Comparison of ENCODE assay signal across 7 mouse cellular contexts in the genomic region with DNA sequence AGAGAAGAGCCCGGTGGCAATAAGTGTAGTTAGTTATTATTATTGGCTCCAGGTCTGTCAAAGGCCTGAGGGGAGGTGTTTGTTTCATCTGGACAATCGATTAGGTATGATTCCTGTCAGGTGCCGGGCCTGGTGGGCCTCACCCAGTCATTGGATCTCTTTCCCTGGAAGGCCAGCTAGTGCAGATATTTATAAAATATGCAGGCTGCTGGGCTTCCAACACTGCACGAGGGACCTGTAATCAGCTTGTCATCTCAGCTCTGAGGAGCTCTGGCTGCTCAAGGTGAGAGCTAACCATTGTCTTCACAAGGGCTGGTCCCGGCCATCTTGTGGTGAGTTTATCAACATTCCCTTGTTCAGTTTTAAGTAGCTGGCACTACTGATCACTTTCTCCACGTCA. TPM values are rescaled to one million over a fixed set of nuclear protein-coding genes. Genes with fewer than 3 reads are reported as not detected.
DNase-seq lines count a peak whose midpoint lies in the region; ATAC-seq and TF ChIP-seq lines count a peak whose summit lies in the region.

No protein-coding gene starts in this region.

- peak overlapping the region; percentile 76 to 94 (median 87) for H3K4me3 ChIP-seq in CH12.LX (replicated peaks in 1 of 3; ENCODE audit: low read depth in 2 of 3, low read length in 2 of 3, poor library complexity in 1 of 3)
- H3K4me3 ChIP-seq in forebrain, embryonic 14.5 days (ENCODE audit: low read depth, low read length) = peak overlapping the region; percentile 57
- peak overlapping the region; percentile 7 to 61; a peak in 2 of 4 replicates for H3K4me3 ChIP-seq in liver, embryonic 14.5 days (ENCODE audit: insufficient read depth in 1 of 2, low read depth in 2 of 2, low read length in 2 of 2)

- no peak; the same call in 1 of the 2 replicates for TF ChIP-seq RAD21 in CH12.LX (IDR thresholded peaks at IDR 0.05; ENCODE audit: low read depth, low read length)

- no peaks in the 10 kb centered on the region for H3K27me3 ChIP-seq in CH12.LX (replicated peaks)
- H3K27me3 ChIP-seq in forebrain, embryonic 14.5 days (replicated peaks; ENCODE audit: control insufficient read depth, insufficient read depth, low read length) = no peaks in the 10 kb centered on the region; the same call in 1 of the 2 replicates
- H3K27me3 ChIP-seq in liver, embryonic 14.5 days (ENCODE audit: control insufficient read depth, insufficient read depth, low read length) = peaks cover 37% of the 10 kb centered on the region

- no peak for TF ChIP-seq EP300 in CH12.LX (IDR thresholded peaks at IDR 0.05; ENCODE audit: low read length)
- TF ChIP-seq EP300 in liver, embryonic 14.5 days (IDR thresholded peaks at IDR 0.05; ENCODE audit: low read depth) = no peak

- H3K27ac ChIP-seq in CH12.LX (ENCODE audit: insufficient read depth, low read depth) = peak overlapping the region; percentile 97
- no peak overlapping the region for H3K27ac ChIP-seq in forebrain, embryonic 14.5 days (ENCODE audit: low read depth, low read length)
- H3K27ac ChIP-seq in liver, embryonic 14.5 days = no peak overlapping the region

- peaks cover 0 to 29% of the 10 kb centered on the region in 2 experiments; a peak in 3 of 4 replicates for H3K4me1 ChIP-seq in CH12.LX (ENCODE audit: control insufficient read depth in 1 of 2, insufficient read depth in 2 of 2)
- peaks cover 7% of the 10 kb centered on the region for H3K4me1 ChIP-seq in forebrain, embryonic 14.5 days (ENCODE audit: control insufficient read depth, insufficient read depth, low read length)
- peaks cover 0 to 6% of the 10 kb centered on the region in 2 experiments; a peak in 1 of 4 replicates for H3K4me1 ChIP-seq in liver, embryonic 14.5 days (replicated peaks; ENCODE audit: control insufficient read depth in 2 of 2, insufficient read depth in 2 of 2, low read length in 1 of 2)

- H3K4me2 ChIP-seq in CH12.LX (ENCODE audit: insufficient read depth, low read depth, poor library complexity, severe bottlenecking) = peak overlapping the region; percentile 73
- H3K4me2 ChIP-seq in forebrain, embryonic 14.5 days (ENCODE audit: low read length) = peak overlapping the region; percentile 96
- H3K4me2 ChIP-seq in liver, embryonic 14.5 days (ENCODE audit: low read depth) = peak overlapping the region; percentile 89

- no peaks in the 10 kb centered on the region for H3K9me3 ChIP-seq in CH12.LX (replicated peaks; ENCODE audit: low read length)
- no peaks in the 10 kb centered on the region for H3K9me3 ChIP-seq in forebrain, embryonic 14.5 days (replicated peaks; ENCODE audit: control insufficient read depth, low read length)
- H3K9me3 ChIP-seq in liver, embryonic 14.5 days (ENCODE audit: control insufficient read depth, low read length) = no peaks in the 10 kb centered on the region

- TF ChIP-seq CTCF in CH12.LX (conservative IDR thresholded peaks at IDR 0.05 in 1 of 2, IDR thresholded peaks at IDR 0.05 in 1 of 2; ENCODE audit: low read depth in 2 of 2, low read length in 2 of 2) = peak in 1 of 2 experiments; percentile 14; a peak in 1 of 4 replicates
- no peak for TF ChIP-seq CTCF in liver, embryonic 14.5 days (IDR thresholded peaks at IDR 0.05; ENCODE audit: low read depth)

- peak; percentile 19; the same call in 1 of the 2 replicates for TF ChIP-seq POLR2A in CH12.LX (IDR thresholded peaks at IDR 0.05; ENCODE audit: low read depth, low read length)

- dilution Hi-C loops in CH12.LX (cut with MboI; ENCODE audit: extremely low pct_ligation_motif_present, extremely low pct_unique_long_range_greater_than_20kb, low sequenced_read_pairs) = no loop called here

- in situ Hi-C loops in CH12.LX (cut with MboI; ENCODE audit: low pct_ligation_motif_present, low pct_unique_long_range_greater_than_20kb, low sequenced_read_pairs) = loop anchor here (5.0 kb wide), 1 partner anchor 58 kb away; no protein-coding TSS in a partner anchor

- no peak for ATAC-seq in forebrain, embryonic 14.5 days
- no peak for ATAC-seq in liver, embryonic 14.5 days (ENCODE audit: insufficient read depth)

- H3K36me3 ChIP-seq in CH12.LX (replicated peaks in 1 of 2; ENCODE audit: control insufficient read depth in 1 of 2, insufficient read depth in 1 of 2, low read length in 1 of 2) = peaks cover 4 to 35% of the 10 kb centered on the region in 2 experiments
- no peaks in the 10 kb centered on the region for H3K36me3 ChIP-seq in forebrain, embryonic 14.5 days (ENCODE audit: control insufficient read depth, insufficient read depth, low read length)
- no peaks in the 10 kb centered on the region for H3K36me3 ChIP-seq in liver, embryonic 14.5 days (replicated peaks; ENCODE audit: control insufficient read depth, insufficient read depth, low read depth)

- peak overlapping the region; percentile 92 for H3K9ac ChIP-seq in CH12.LX (ENCODE audit: insufficient read depth, low read depth)
- H3K9ac ChIP-seq in forebrain, embryonic 14.5 days (ENCODE audit: low read length) = no peak overlapping the region
- H3K9ac ChIP-seq in liver, embryonic 14.5 days (replicated peaks) = no peak overlapping the region

- H3K79me2 ChIP-seq in CH12.LX (replicated peaks; ENCODE audit: control insufficient read depth, extremely low read depth, insufficient read depth, poor library complexity, severe bottlenecking) = peaks cover 51% of the 10 kb centered on the region

- 14% methylated on average over 6 of the region's 6 CpGs for WGBS in forebrain, embryonic 14.5 days
- WGBS in liver, embryonic 14.5 days (ENCODE audit: insufficient replicate concordance) = 26% methylated on average over 6 of the region's 6 CpGs

- peak; percentile 74 for DNase-seq in A20 (ENCODE audit: low read depth, low spot score)
- DNase-seq in CH12.LX (ENCODE audit: extremely low read depth) = peak; percentile 49
- DNase-seq in forebrain, embryonic 14.5 days (ENCODE audit: low spot score) = no peak
- DNase-seq in liver, embryonic 14.5 days (ENCODE audit: low read depth in 3 of 3, low spot score in 3 of 3) = no peak
- no peak for DNase-seq in urinary bladder, postnatal 10 days (ENCODE audit: low spot score)
- no peak for DNase-seq in cerebellum, postnatal 10 days
- no peak for DNase-seq in spleen, adult 12 weeks (ENCODE audit: low spot score)

TF ChIP-seq in CH12.LX, 34 proteins besides CTCF, POLR2A, EP300 and RAD21 (continues in another document):
- TF ChIP-seq JUN (IDR thresholded peaks at IDR 0.05; ENCODE audit: insufficient read depth, low read depth, low read length) (no peak), CHD2 (IDR thresholded peaks at IDR 0.05; ENCODE audit: low read length) (no peak), UBTF (IDR thresholded peaks at IDR 0.05; ENCODE audit: low read depth, low read length) (no peak), GABPA (IDR thresholded peaks at IDR 0.05; ENCODE audit: insufficient replicate concordance, low read depth, low read length) (no peak), MAFK (IDR thresholded peaks at IDR 0.05; ENCODE audit: insufficient replicate concordance, low read length) (no peak), USF1 (IDR thresholded peaks at IDR 0.05; ENCODE audit: low read depth, low read length) (no peak), MEF2A (IDR thresholded peaks at IDR 0.05; ENCODE audit: borderline replicate concordance, low read depth, low read length) (no peak), NELFE (IDR thresholded peaks at IDR 0.05; ENCODE audit: low read depth, low read length) (0 out of 2 replicates have a peak, but pooled peaks have one; percentile 18), ETS1 (conservative IDR thresholded peaks at IDR 0.05; ENCODE audit: low read depth, low read length) (no peak), SMC3 (IDR thresholded peaks at IDR 0.05; ENCODE audit: low read depth, low read length) (0 out of 2 replicates have a peak, but pooled peaks have one; percentile 12), MAZ (IDR thresholded peaks at IDR 0.05; ENCODE audit: low read depth, low read length) (peak; percentile 5; the same call in 1 of the 2 replicates), NRF1 (IDR thresholded peaks at IDR 0.05; ENCODE audit: low read depth, low read length) (no peak), ZC3H11A (IDR thresholded peaks at IDR 0.05; ENCODE audit: low read depth, low read length) (no peak), HCFC1 (IDR thresholded peaks at IDR 0.05; ENCODE audit: low read depth, low read length) (no peak), RCOR1 (conservative IDR thresholded peaks at IDR 0.05; ENCODE audit: low read depth, low read length) (no peak), USF2 (conservative IDR thresholded peaks at IDR 0.05; ENCODE audit: low read depth, low read length) (no peak), JUND (conservative IDR thresholded peaks at IDR 0.05; ENCODE audit: low read depth, low read length) (no peak), POLR2AphosphoS2 (IDR thresholded peaks at IDR 0.05; ENCODE audit: low read depth, low read length) (no peak), MAX (IDR thresholded peaks at IDR 0.05; ENCODE audit: low read length) (no peak), ZKSCAN1 (IDR thresholded peaks at IDR 0.05; ENCODE audit: borderline replicate concordance, low read depth, low read length) (no peak), E2F4 (IDR thresholded peaks at IDR 0.05; ENCODE audit: insufficient replicate concordance, low read depth, low read length) (no peak), ZNF384 (IDR thresholded peaks at IDR 0.05; ENCODE audit: low read depth, low read length) (no peak), IRF4 (IDR thresholded peaks at IDR 0.05; ENCODE audit: low read depth, low read length) (no peak), TBP (conservative IDR thresholded peaks at IDR 0.05; ENCODE audit: low read depth, low read length) (0 out of 2 replicates have a peak, but pooled peaks have one; percentile 47), ZMIZ1 (IDR thresholded peaks at IDR 0.05; ENCODE audit: low read depth, low read length) (no peak), SIN3A (IDR thresholded peaks at IDR 0.05; ENCODE audit: low read length) (no peak; the same call in 1 of the 2 replicates), MYC (IDR thresholded peaks at IDR 0.05; ENCODE audit: low read depth, low read length) (peak; percentile 26; the same call in 1 of the 2 replicates), KAT2A (IDR thresholded peaks at IDR 0.05; ENCODE audit: insufficient replicate concordance, low read length) (no peak), BHLHE40 (IDR thresholded peaks at IDR 0.05; ENCODE audit: low read depth, low read length) (0 out of 2 replicates have a peak, but pooled peaks have one; percentile 20), TCF12 (IDR thresholded peaks at IDR 0.05; ENCODE audit: low read depth, low read length) (no peak), ELF1 (IDR thresholded peaks at IDR 0.05; ENCODE audit: low read depth, low read length) (no peak)

RNA-seq across cellular contexts. Expression of a gene that starts 0.7 kb away (rescaled TPM):
- total RNA-seq in CH12.LX (2012; rRNA removed) (37.0 and 44.5 TPM in 2 replicates), CH12.LX (2014; rRNA removed) (66.3 and 70.6 TPM in 2 replicates)
- polyA plus RNA-seq in CH12.LX (2012; ENCODE audit: insufficient read length, low read depth) = 59.2 and 74.4 TPM in 2 replicates
- polyA plus RNA-seq in forebrain, embryonic 14.5 days (2014; fragmentation: Nextera tagmentation; extraction: Ambion mirVana) = 12.9 and 13.6 TPM in 2 replicates
- polyA plus RNA-seq in liver, embryonic 14.5 days (2012; rRNA removed) = 6.3 and 7.0 TPM in 2 replicates
- polyA plus RNA-seq in liver, embryonic 14.5 days (2014; fragmentation: Nextera tagmentation; extraction: Ambion mirVana) = 5.0 TPM in 2 replicates

Comparison
In these comparisons a context has a peak if more than half of its experiments do, and no peak if none do; other contexts are left out.
1. DNase-seq: peak in A20 (single experiment) and CH12.LX (single experiment); none in forebrain, embryonic 14.5 days (single experiment), liver, embryonic 14.5 days (0 of 3), urinary bladder, postnatal 10 days (single experiment), cerebellum, postnatal 10 days (0 of 2) and spleen, adult 12 weeks (single experiment).
2. H3K4me3 ChIP-seq: peak in every context shown above with its lines; median percentile 87 in CH12.LX; 57 in forebrain, embryonic 14.5 days; 34 in liver, embryonic 14.5 days.
3. Peak in every context shown above with its lines, with median percentiles within 50 percentile points of each other: H3K4me2 ChIP-seq.